Mouse (Mus musculus): ENCODE measurements around the gene Foxp3.

Gene Foxp3

GRCm38 (mm10) chrX:7610536-7611258, 37.3 kb downstream of the Foxp3 start:
- DNase-seq (ENCODE audit: low read depth): no peak

GRCm38 (mm10) chrX:7617889-7618551, 44.6 kb downstream of the Foxp3 start:
- DNase-seq (ENCODE audit: low read depth): peak; percentile 74

- no peak for DNase-seq (ENCODE audit: low read depth)
These were observed 59.1 kb downstream of the Foxp3 start for GRCm38 (mm10) chrX:7632560-7632959.

- no peak for DNase-seq (ENCODE audit: low read depth)
These were observed 61.7 kb downstream of the Foxp3 start for GRCm38 (mm10) chrX:7635101-7635500.

- peak; percentile 85 for DNase-seq (ENCODE audit: low read depth)
These were observed 65.1 kb downstream of the Foxp3 start, which contains the start of gene Syp for GRCm38 (mm10) chrX:7638401-7639091. TSS of gene Syp (plus strand) at chrX:7638471.

GRCm38 (mm10) chrX:7639536-7640325, 66.3 kb downstream of the Foxp3 start:
- DNase-seq (ENCODE audit: low read depth): no peak

- DNase-seq (ENCODE audit: low read depth): no peak
These were observed 67.3 kb downstream of the Foxp3 start for GRCm38 (mm10) chrX:7640785-7641184.
